Mouse (Mus musculus): Measurements from ENCODE around the gene Ctdnep1. TPM values are rescaled to one million over a fixed set of nuclear protein-coding genes. Genes with fewer than 3 reads are reported as not detected.
A peak's percentile ranks its signal among the peaks of the same experiment; 100 is the strongest.

The Ctdnep1 gene
- polyA plus RNA-seq, 1 experiment from 2014 or later = 19.0 TPM

DNA sequence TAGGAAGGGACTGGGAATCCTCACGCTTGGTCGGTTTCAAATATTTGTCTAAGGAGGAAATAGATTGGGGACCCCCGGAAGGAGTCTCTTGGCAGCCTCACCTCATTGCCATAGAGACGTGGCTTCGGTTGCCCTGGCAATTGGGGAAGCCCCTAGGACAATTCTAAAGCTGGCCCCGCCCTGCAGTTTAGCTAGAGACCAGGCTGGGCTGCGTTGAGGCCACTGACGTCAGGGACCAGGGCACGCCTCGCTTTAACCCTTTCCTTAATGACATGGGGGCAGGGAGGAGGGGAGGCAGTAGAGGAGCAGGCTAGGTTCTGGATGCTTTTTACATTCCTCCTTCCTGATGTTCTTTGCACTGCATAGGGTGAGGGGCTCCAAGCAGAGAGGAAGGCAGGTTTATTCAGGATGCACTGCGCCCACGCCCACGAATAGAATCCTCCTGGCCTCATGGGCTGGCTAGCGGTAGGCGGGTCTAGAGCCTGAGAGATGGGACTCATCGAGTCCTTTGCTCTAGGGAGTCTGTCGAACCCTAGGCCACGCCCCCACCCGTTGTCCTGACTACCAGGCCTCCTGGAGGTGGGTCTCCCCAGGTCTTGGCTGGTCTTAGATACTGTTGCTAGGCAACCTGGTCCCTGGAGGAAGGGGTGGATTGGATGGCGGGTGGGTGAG lies 48.3 kb downstream of the Ctdnep1 start:
- WGBS = 0% methylated on average over 20 of the region's 20 CpGs
- Histone ChIP-seq H3K27ac (ENCODE audit: low read length) (peak overlapping the region; percentile 96), H3K9me3 (ENCODE audit: control insufficient read depth, low read length) (no peaks in the 10 kb centered on the region), H3K4me2 (ENCODE audit: low read length) (peak overlapping the region; percentile 71), H3K9ac (replicated peaks; ENCODE audit: low read depth, low read length) (peak overlapping the region; percentile 33), H3K27me3 (replicated peaks; ENCODE audit: control insufficient read depth, insufficient read depth, low read length) (no peaks in the 10 kb centered on the region), H3K36me3 (ENCODE audit: control insufficient read depth, insufficient read depth) (peaks cover 21% of the 10 kb centered on the region), H3K4me1 (replicated peaks; ENCODE audit: control insufficient read depth, insufficient read depth, low read length) (peaks cover 68% of the 10 kb centered on the region), H3K4me3 (replicated peaks; ENCODE audit: low read length) (peak overlapping the region; percentile 35)
- peak; percentile 92 for ATAC-seq

GRCm38 (mm10) chr11:70029829-70030550 lies 49.0 kb downstream of the Ctdnep1 start:
- Histone ChIP-seq H3K9ac (replicated peaks; ENCODE audit: low read depth, low read length) (peak overlapping the region; percentile 43), H3K36me3 (ENCODE audit: control insufficient read depth, insufficient read depth) (peaks cover 21% of the 10 kb centered on the region), H3K4me3 (replicated peaks; ENCODE audit: low read length) (peak overlapping the region; percentile 35), H3K27ac (ENCODE audit: low read length) (peak overlapping the region; percentile 96), H3K4me1 (replicated peaks; ENCODE audit: control insufficient read depth, insufficient read depth, low read length) (peaks cover 60% of the 10 kb centered on the region), H3K9me3 (ENCODE audit: control insufficient read depth, low read length) (no peaks in the 10 kb centered on the region), H3K4me2 (ENCODE audit: low read length) (peak overlapping the region; percentile 71), H3K27me3 (replicated peaks; ENCODE audit: control insufficient read depth, insufficient read depth, low read length) (no peaks in the 10 kb centered on the region)
- 11% methylated on average over 11 of the region's 11 CpGs for WGBS
- peak; percentile 67 for ATAC-seq

DNA sequence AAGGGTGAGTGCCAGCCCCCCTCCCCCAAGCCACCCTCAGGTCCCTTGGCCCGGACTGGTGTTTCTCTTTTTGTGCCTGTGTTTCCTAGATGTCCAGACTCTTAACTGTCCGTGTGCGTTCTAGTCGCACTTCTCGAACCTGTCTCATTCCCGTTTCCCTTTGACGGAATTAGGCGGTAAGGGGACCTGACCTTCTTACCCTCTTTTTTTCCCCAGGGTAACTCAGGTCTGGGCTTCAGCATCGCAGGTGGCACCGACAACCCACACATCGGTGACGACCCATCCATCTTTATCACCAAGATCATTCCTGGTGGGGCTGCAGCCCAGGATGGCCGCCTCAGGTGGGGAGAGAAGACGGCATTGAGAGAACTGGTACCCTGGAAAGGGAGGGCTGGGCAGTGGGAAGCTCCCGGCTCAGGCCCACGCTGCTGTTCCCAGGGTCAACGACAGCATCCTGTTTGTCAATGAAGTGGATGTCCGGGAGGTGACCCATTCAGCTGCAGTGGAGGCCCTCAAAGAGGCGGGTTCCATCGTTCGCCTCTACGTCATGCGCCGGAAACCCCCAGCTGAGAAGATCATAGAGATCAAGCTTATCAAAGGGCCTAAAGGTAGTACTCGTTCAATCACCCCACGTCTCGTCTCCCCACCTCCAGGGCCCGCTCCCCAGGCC lies 49.8 kb downstream of the Ctdnep1 start:
- peaks cover 54% of the 10 kb centered on the region for H3K4me1 ChIP-seq (replicated peaks; ENCODE audit: control insufficient read depth, insufficient read depth, low read length)
- H3K27me3 ChIP-seq (replicated peaks; ENCODE audit: control insufficient read depth, insufficient read depth, low read length) = no peaks in the 10 kb centered on the region
- peak overlapping the region; percentile 71 for H3K4me2 ChIP-seq (ENCODE audit: low read length)
- WGBS = 94% methylated on average over 28 of the region's 28 CpGs
- no peaks in the 10 kb centered on the region for H3K9me3 ChIP-seq (ENCODE audit: control insufficient read depth, low read length)
- H3K27ac ChIP-seq (ENCODE audit: low read length) = peak overlapping the region; percentile 96
- peak overlapping the region; percentile 35 for H3K4me3 ChIP-seq (replicated peaks; ENCODE audit: low read length)
- H3K36me3 ChIP-seq (ENCODE audit: control insufficient read depth, insufficient read depth) = peaks cover 21% of the 10 kb centered on the region
- H3K9ac ChIP-seq (replicated peaks; ENCODE audit: low read depth, low read length) = peak overlapping the region; percentile 43
- ATAC-seq = no peak

- H3K4me3 ChIP-seq (replicated peaks; ENCODE audit: low read length) = no peak overlapping the region
- H3K4me2 ChIP-seq (ENCODE audit: low read length) = no peak overlapping the region
- no peaks in the 10 kb centered on the region for H3K27me3 ChIP-seq (replicated peaks; ENCODE audit: control insufficient read depth, insufficient read depth, low read length)
- H3K36me3 ChIP-seq (ENCODE audit: control insufficient read depth, insufficient read depth) = peaks cover 21% of the 10 kb centered on the region
- peaks cover 49% of the 10 kb centered on the region for H3K4me1 ChIP-seq (replicated peaks; ENCODE audit: control insufficient read depth, insufficient read depth, low read length)
- H3K9me3 ChIP-seq (ENCODE audit: control insufficient read depth, low read length) = no peaks in the 10 kb centered on the region
- H3K9ac ChIP-seq (replicated peaks; ENCODE audit: low read depth, low read length) = no peak overlapping the region
- H3K27ac ChIP-seq (ENCODE audit: low read length) = no peak overlapping the region
- WGBS = 98% methylated on average over 11 of the region's 11 CpGs
- no peak for ATAC-seq
Observed at GRCm38 (mm10) chr11:70031321-70031670, 50.3 kb downstream of the Ctdnep1 start.

DNA sequence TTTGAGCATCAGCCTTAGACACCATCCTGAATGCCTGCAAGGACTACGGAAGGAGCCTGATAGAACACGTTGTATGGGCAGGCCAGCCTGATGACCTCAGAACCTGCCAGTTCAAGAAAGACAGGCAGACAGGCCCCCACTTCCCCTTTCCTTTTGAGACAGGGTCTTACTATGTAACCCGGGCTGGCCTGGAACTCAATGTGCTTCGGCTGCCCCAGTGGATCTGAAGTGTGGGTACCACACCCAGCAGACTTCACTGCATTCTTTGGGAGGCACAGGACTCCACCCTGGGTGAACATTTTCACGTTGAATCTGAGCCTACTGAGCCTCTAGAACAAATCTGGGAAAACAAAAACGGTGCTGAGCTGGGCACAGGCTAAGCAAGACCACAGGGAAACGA lies 57.2 kb downstream of the Ctdnep1 start:
- Histone ChIP-seq H3K36me3 (ENCODE audit: control insufficient read depth, insufficient read depth) (peaks cover 25% of the 10 kb centered on the region), H3K4me1 (replicated peaks; ENCODE audit: control insufficient read depth, insufficient read depth, low read length) (no peaks in the 10 kb centered on the region; the same call in 1 of the 2 replicates), H3K9ac (replicated peaks; ENCODE audit: low read depth, low read length) (no peak overlapping the region), H3K4me2 (ENCODE audit: low read length) (no peak overlapping the region), H3K27me3 (replicated peaks; ENCODE audit: control insufficient read depth, insufficient read depth, low read length) (no peaks in the 10 kb centered on the region), H3K27ac (ENCODE audit: low read length) (no peak overlapping the region), H3K4me3 (replicated peaks; ENCODE audit: low read length) (no peak overlapping the region), H3K9me3 (ENCODE audit: control insufficient read depth, low read length) (no peaks in the 10 kb centered on the region)
- 84% methylated on average over 7 of the region's 7 CpGs for WGBS
- ATAC-seq = no peak

- no peak for ATAC-seq
- Histone ChIP-seq H3K9me3 (ENCODE audit: control insufficient read depth, low read length) (no peaks in the 10 kb centered on the region), H3K9ac (replicated peaks; ENCODE audit: low read depth, low read length) (no peak overlapping the region), H3K27ac (ENCODE audit: low read length) (no peak overlapping the region), H3K36me3 (ENCODE audit: control insufficient read depth, insufficient read depth) (peaks cover 32% of the 10 kb centered on the region), H3K4me2 (ENCODE audit: low read length) (no peak overlapping the region), H3K4me3 (replicated peaks; ENCODE audit: low read length) (no peak overlapping the region), H3K27me3 (replicated peaks; ENCODE audit: control insufficient read depth, insufficient read depth, low read length) (no peaks in the 10 kb centered on the region), H3K4me1 (replicated peaks; ENCODE audit: control insufficient read depth, insufficient read depth, low read length) (no peaks in the 10 kb centered on the region; the same call in 1 of the 2 replicates)
- WGBS = 94% methylated on average over 10 of the region's 10 CpGs
Observed at GRCm38 (mm10) chr11:70039631-70040030, 58.7 kb downstream of the Ctdnep1 start.

DNA sequence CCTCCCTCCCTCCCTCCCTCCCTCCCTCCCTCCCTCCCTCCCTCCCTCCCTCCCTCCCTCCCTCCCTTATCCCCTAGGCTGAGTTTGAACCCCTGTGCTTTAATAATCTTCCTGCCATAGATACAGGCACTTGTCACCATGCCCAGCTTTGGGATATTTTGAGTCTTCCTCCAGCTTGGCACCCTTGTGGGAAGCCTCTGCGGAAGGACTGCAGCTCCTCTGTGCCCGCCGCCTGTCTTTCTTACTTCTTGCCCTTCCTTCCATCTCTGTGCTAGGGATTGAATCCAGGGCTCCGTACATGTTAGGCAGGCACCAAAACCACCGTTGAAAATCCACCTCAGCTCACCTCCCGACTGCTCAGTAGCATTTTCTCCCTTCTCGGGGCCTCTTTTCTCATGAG lies 59.2 kb downstream of the Ctdnep1 start:
- H3K4me3 ChIP-seq (replicated peaks; ENCODE audit: low read length) = no peak overlapping the region
- H3K9me3 ChIP-seq (ENCODE audit: control insufficient read depth, low read length) = no peaks in the 10 kb centered on the region
- WGBS = 92% methylated on average over 7 of the region's 7 CpGs
- no peaks in the 10 kb centered on the region; the same call in 1 of the 2 replicates for H3K4me1 ChIP-seq (replicated peaks; ENCODE audit: control insufficient read depth, insufficient read depth, low read length)
- no peak overlapping the region for H3K4me2 ChIP-seq (ENCODE audit: low read length)
- H3K27me3 ChIP-seq (replicated peaks; ENCODE audit: control insufficient read depth, insufficient read depth, low read length) = no peaks in the 10 kb centered on the region
- H3K27ac ChIP-seq (ENCODE audit: low read length) = no peak overlapping the region
- no peak overlapping the region for H3K9ac ChIP-seq (replicated peaks; ENCODE audit: low read depth, low read length)
- no peak for ATAC-seq
- peaks cover 34% of the 10 kb centered on the region for H3K36me3 ChIP-seq (ENCODE audit: control insufficient read depth, insufficient read depth)

MicroRNAs encoded within 50 kb of the gene (microRNA counts, 519-probe panel; counts per million panel counts)
- microRNA mmu-miR-324-3p = not detected
- 2,816 counts per million, percentile 73 among the panel's probes with 10 or more counts for microRNA mmu-miR-324-5p

Small RNAs within 50 kb of the gene (microRNA-seq; reads per million reads assigned to microRNA genes)
- not detected for gene Gm44349
- 3,521 reads per million, percentile 89 among the genes with 10 or more reads in this experiment for gene Mir324

Other genes starting within 250 kb of the Ctdnep1 start
- 16.4 and 18.1 TPM in 2 replicates for gene Polr2a, start 222.5 kb upstream of the Ctdnep1 start, polyA plus RNA-seq (2015; fragmentation: Nextera tagmentation; extraction: Ambion mirVana)
- gene Slc35g3, start 219.2 kb upstream of the Ctdnep1 start, polyA plus RNA-seq (2015; fragmentation: Nextera tagmentation; extraction: Ambion mirVana) = 0.16 and 0.18 TPM in 2 replicates
- gene Zbtb4, start 215.2 kb upstream of the Ctdnep1 start, polyA plus RNA-seq (2015; fragmentation: Nextera tagmentation; extraction: Ambion mirVana) = 3.3 and 3.6 TPM in 2 replicates
- gene Chrnb1, start 185.2 kb upstream of the Ctdnep1 start, polyA plus RNA-seq (2015; fragmentation: Nextera tagmentation; extraction: Ambion mirVana) = 1.2 TPM in 2 replicates
- 5.2 and 5.9 TPM in 2 replicates for gene Fgf11, start 179.3 kb upstream of the Ctdnep1 start, polyA plus RNA-seq (2015; fragmentation: Nextera tagmentation; extraction: Ambion mirVana)
- gene Tmem102, start 175.5 kb upstream of the Ctdnep1 start, polyA plus RNA-seq (2015; fragmentation: Nextera tagmentation; extraction: Ambion mirVana) = 0.45 and 0.77 TPM in 2 replicates
- not detected in 2 replicates for gene Gm39566, start 165.9 kb upstream of the Ctdnep1 start, polyA plus RNA-seq (2015; fragmentation: Nextera tagmentation; extraction: Ambion mirVana)
- gene Spem2, start 162.7 kb upstream of the Ctdnep1 start, polyA plus RNA-seq (2015; fragmentation: Nextera tagmentation; extraction: Ambion mirVana) = not detected in 2 replicates
- 0.72 and 0.75 TPM in 2 replicates for gene Spem1, start 159.0 kb upstream of the Ctdnep1 start, polyA plus RNA-seq (2015; fragmentation: Nextera tagmentation; extraction: Ambion mirVana)
- gene Nlgn2, start 143.4 kb upstream of the Ctdnep1 start, polyA plus RNA-seq (2015; fragmentation: Nextera tagmentation; extraction: Ambion mirVana) = 18.7 and 22.8 TPM in 2 replicates
- gene Tmem256, start 142.6 kb upstream of the Ctdnep1 start, polyA plus RNA-seq (2015; fragmentation: Nextera tagmentation; extraction: Ambion mirVana) = 254 and 272 TPM in 2 replicates
- gene Plscr3, start 134.8 kb upstream of the Ctdnep1 start, polyA plus RNA-seq (2015; fragmentation: Nextera tagmentation; extraction: Ambion mirVana) = 55.0 and 57.7 TPM in 2 replicates
- 0.29 and 0.39 TPM in 2 replicates for gene Tnk1, start 122.4 kb upstream of the Ctdnep1 start, polyA plus RNA-seq (2015; fragmentation: Nextera tagmentation; extraction: Ambion mirVana)
- gene Tmem95, start 103.1 kb upstream of the Ctdnep1 start, polyA plus RNA-seq (2015; fragmentation: Nextera tagmentation; extraction: Ambion mirVana) = not detected in 2 replicates
- 1.3 and 1.9 TPM in 2 replicates for gene Kctd11, start 99.8 kb upstream of the Ctdnep1 start, polyA plus RNA-seq (2015; fragmentation: Nextera tagmentation; extraction: Ambion mirVana)
- 0.48 and 0.49 TPM in 2 replicates for gene Acap1, start 85.6 kb upstream of the Ctdnep1 start, polyA plus RNA-seq (2015; fragmentation: Nextera tagmentation; extraction: Ambion mirVana)
- gene 2810408A11Rik, start 80.2 kb upstream of the Ctdnep1 start, polyA plus RNA-seq (2015; fragmentation: Nextera tagmentation; extraction: Ambion mirVana) = 16.4 and 18.5 TPM in 2 replicates
- gene Neurl4, start 80.1 kb upstream of the Ctdnep1 start, polyA plus RNA-seq (2015; fragmentation: Nextera tagmentation; extraction: Ambion mirVana) = 19.0 and 21.5 TPM in 2 replicates
- gene Gps2, start 67.3 kb upstream of the Ctdnep1 start, polyA plus RNA-seq (2015; fragmentation: Nextera tagmentation; extraction: Ambion mirVana) = 81.2 and 91.8 TPM in 2 replicates
- 1,142 and 1,181 TPM in 2 replicates for gene Eif5a, start 59.2 kb upstream of the Ctdnep1 start, polyA plus RNA-seq (2015; fragmentation: Nextera tagmentation; extraction: Ambion mirVana)
- gene Ybx2, start 45.4 kb upstream of the Ctdnep1 start, polyA plus RNA-seq (2015; fragmentation: Nextera tagmentation; extraction: Ambion mirVana) = 3.3 and 3.4 TPM in 2 replicates
- gene Slc2a4, start 33.0 kb upstream of the Ctdnep1 start, polyA plus RNA-seq (2015; fragmentation: Nextera tagmentation; extraction: Ambion mirVana) = 6.6 and 6.7 TPM in 2 replicates
- 0.84 TPM in 1 of 2 replicates, not detected in the other for gene Cldn7, start 16.4 kb upstream of the Ctdnep1 start, polyA plus RNA-seq (2015; fragmentation: Nextera tagmentation; extraction: Ambion mirVana)
- 166 and 167 TPM in 2 replicates for gene Elp5, start 1.4 kb downstream of the Ctdnep1 start, polyA plus RNA-seq (2015; fragmentation: Nextera tagmentation; extraction: Ambion mirVana)
- 563 and 565 TPM in 2 replicates for gene Gabarap, start 10.0 kb downstream of the Ctdnep1 start, polyA plus RNA-seq (2015; fragmentation: Nextera tagmentation; extraction: Ambion mirVana)
- gene Phf23, start 14.6 kb downstream of the Ctdnep1 start, polyA plus RNA-seq (2015; fragmentation: Nextera tagmentation; extraction: Ambion mirVana) = 63.7 and 66.8 TPM in 2 replicates
- 34.6 and 34.7 TPM in 2 replicates for gene Dvl2, start 19.4 kb downstream of the Ctdnep1 start, polyA plus RNA-seq (2015; fragmentation: Nextera tagmentation; extraction: Ambion mirVana)
- gene Acadvl, start 34.3 kb downstream of the Ctdnep1 start, polyA plus RNA-seq (2015; fragmentation: Nextera tagmentation; extraction: Ambion mirVana) = 60.2 and 60.6 TPM in 2 replicates
- gene Dlg4, start 35.8 kb downstream of the Ctdnep1 start, polyA plus RNA-seq (2015; fragmentation: Nextera tagmentation; extraction: Ambion mirVana) = 25.6 and 32.7 TPM in 2 replicates
- 1.5 and 2.0 TPM in 2 replicates for gene Asgr1, start 72.9 kb downstream of the Ctdnep1 start, polyA plus RNA-seq (2015; fragmentation: Nextera tagmentation; extraction: Ambion mirVana)
- gene Asgr2, start 111.5 kb downstream of the Ctdnep1 start, polyA plus RNA-seq (2015; fragmentation: Nextera tagmentation; extraction: Ambion mirVana) = not detected in 2 replicates
- 0.76 and 1.3 TPM in 2 replicates for gene Mgl2, start 149.2 kb downstream of the Ctdnep1 start, polyA plus RNA-seq (2015; fragmentation: Nextera tagmentation; extraction: Ambion mirVana)
- gene Clec10a, start 175.0 kb downstream of the Ctdnep1 start, polyA plus RNA-seq (2015; fragmentation: Nextera tagmentation; extraction: Ambion mirVana) = 0.68 and 0.80 TPM in 2 replicates
- gene Slc16a11, start 231.6 kb downstream of the Ctdnep1 start, polyA plus RNA-seq (2015; fragmentation: Nextera tagmentation; extraction: Ambion mirVana) = 3.1 and 4.8 TPM in 2 replicates
- 13.2 and 14.8 TPM in 2 replicates for gene Slc16a13, start 239.9 kb downstream of the Ctdnep1 start, polyA plus RNA-seq (2015; fragmentation: Nextera tagmentation; extraction: Ambion mirVana)
- 6.9 and 8.1 TPM in 2 replicates for gene Bcl6b, start 248.6 kb downstream of the Ctdnep1 start, polyA plus RNA-seq (2015; fragmentation: Nextera tagmentation; extraction: Ambion mirVana)